Mouse (Mus musculus): ENCODE data around the gene Ntn5. TPM values are rescaled to one million over a fixed set of nuclear protein-coding genes. Genes with fewer than 3 reads are reported as not detected.

Ntn5 gene
- polyA plus RNA-seq, 1 experiment from 2014 or later, result 0.34 TPM

GRCm38 (mm10) chr7:45719180-45719579 lies 35.4 kb downstream of the Ntn5 start:
- Histone ChIP-seq H3K27me3 (replicated peaks; ENCODE audit: control insufficient read depth, insufficient read depth, low read length) (no peaks in the 10 kb centered on the region), H3K4me1 (ENCODE audit: control insufficient read depth, insufficient read depth, low read length) (peaks cover 43% of the 10 kb centered on the region), H3K9ac (ENCODE audit: low read depth, low read length) (peak overlapping the region; percentile 98), H3K27ac (ENCODE audit: low read length) (peak overlapping the region; percentile 88), H3K4me3 (ENCODE audit: low read length) (peak overlapping the region; percentile 85), H3K4me2 (ENCODE audit: low read depth, low read length) (peak overlapping the region; percentile 81), H3K36me3 (ENCODE audit: control insufficient read depth, insufficient read depth, low read length) (peaks cover 18% of the 10 kb centered on the region), H3K9me3 (ENCODE audit: control insufficient read depth, low read length) (no peaks in the 10 kb centered on the region)
- 65% methylated on average over 10 of the region's 10 CpGs for WGBS
- no peak for ATAC-seq

GRCm38 (mm10) chr7:45719738-45720412 lies 36.1 kb downstream of the Ntn5 start:
- Histone ChIP-seq H3K9me3 (ENCODE audit: control insufficient read depth, low read length) (no peaks in the 10 kb centered on the region), H3K36me3 (ENCODE audit: control insufficient read depth, insufficient read depth, low read length) (peaks cover 22% of the 10 kb centered on the region), H3K4me3 (ENCODE audit: low read length) (peak overlapping the region; percentile 85), H3K27ac (ENCODE audit: low read length) (peak overlapping the region; percentile 88), H3K9ac (ENCODE audit: low read depth, low read length) (peak overlapping the region; percentile 98), H3K4me1 (ENCODE audit: control insufficient read depth, insufficient read depth, low read length) (peaks cover 38% of the 10 kb centered on the region), H3K4me2 (ENCODE audit: low read depth, low read length) (peak overlapping the region; percentile 81), H3K27me3 (replicated peaks; ENCODE audit: control insufficient read depth, insufficient read depth, low read length) (no peaks in the 10 kb centered on the region)
- no peak for ATAC-seq
- WGBS, result 85% methylated on average over 15 of the region's 16 CpGs

GRCm38 (mm10) chr7:45720413-45721233 lies 36.8 kb downstream of the Ntn5 start, which contains the start of gene Fam83e:
Gene Fam83e, plus strand, starts transcription at chr7:45721212.
- no peaks in the 10 kb centered on the region for H3K9me3 ChIP-seq (ENCODE audit: control insufficient read depth, low read length)
- WGBS, result 68% methylated on average over 14 of the region's 14 CpGs
- peak within 1 kb of the TSS; percentile 81 for H3K4me2 ChIP-seq (ENCODE audit: low read depth, low read length)
- H3K27ac ChIP-seq (ENCODE audit: low read length), result peak within 1 kb of the TSS; percentile 88
- H3K27me3 ChIP-seq (replicated peaks; ENCODE audit: control insufficient read depth, insufficient read depth, low read length), result no peaks in the 10 kb centered on the region
- peaks cover 35% of the 10 kb centered on the region for H3K4me1 ChIP-seq (ENCODE audit: control insufficient read depth, insufficient read depth, low read length)
- peak within 1 kb of the TSS; percentile 98 for H3K9ac ChIP-seq (ENCODE audit: low read depth, low read length)
- peaks cover 27% of the 10 kb centered on the region for H3K36me3 ChIP-seq (ENCODE audit: control insufficient read depth, insufficient read depth, low read length)
- peak within 1 kb of the TSS; percentile 85 for H3K4me3 ChIP-seq (ENCODE audit: low read length)
- ATAC-seq, result peak; percentile 86

- WGBS, result 58% methylated on average over 7 of the region's 7 CpGs
- H3K9ac ChIP-seq (ENCODE audit: low read depth, low read length), result peak overlapping the region; percentile 49
- H3K4me1 ChIP-seq (ENCODE audit: control insufficient read depth, insufficient read depth, low read length), result peaks cover 29% of the 10 kb centered on the region
- no peaks in the 10 kb centered on the region for H3K9me3 ChIP-seq (ENCODE audit: control insufficient read depth, low read length)
- no peak for ATAC-seq
- peak overlapping the region; percentile 42 for H3K4me3 ChIP-seq (ENCODE audit: low read length)
- H3K27ac ChIP-seq (ENCODE audit: low read length), result peak overlapping the region; percentile 42
- no peaks in the 10 kb centered on the region for H3K27me3 ChIP-seq (replicated peaks; ENCODE audit: control insufficient read depth, insufficient read depth, low read length)
- peak overlapping the region; percentile 55 for H3K4me2 ChIP-seq (ENCODE audit: low read depth, low read length)
- peaks cover 27% of the 10 kb centered on the region for H3K36me3 ChIP-seq (ENCODE audit: control insufficient read depth, insufficient read depth, low read length)
Observed at GRCm38 (mm10) chr7:45721234-45721571, 37.4 kb downstream of the Ntn5 start.

- peaks cover 27% of the 10 kb centered on the region for H3K36me3 ChIP-seq (ENCODE audit: control insufficient read depth, insufficient read depth, low read length)
- no peaks in the 10 kb centered on the region for H3K9me3 ChIP-seq (ENCODE audit: control insufficient read depth, low read length)
- H3K4me1 ChIP-seq (ENCODE audit: control insufficient read depth, insufficient read depth, low read length), result peaks cover 29% of the 10 kb centered on the region
- no peaks in the 10 kb centered on the region for H3K27me3 ChIP-seq (replicated peaks; ENCODE audit: control insufficient read depth, insufficient read depth, low read length)
- peak overlapping the region; percentile 42 for H3K27ac ChIP-seq (ENCODE audit: low read length)
- H3K9ac ChIP-seq (ENCODE audit: low read depth, low read length), result peak overlapping the region; percentile 49
- WGBS, result 71% methylated on average over 13 of the region's 13 CpGs
- H3K4me2 ChIP-seq (ENCODE audit: low read depth, low read length), result peak overlapping the region; percentile 55
- no peak for ATAC-seq
- peak overlapping the region; percentile 42 for H3K4me3 ChIP-seq (ENCODE audit: low read length)
Observed at GRCm38 (mm10) chr7:45721642-45722347, 38.0 kb downstream of the Ntn5 start.

- Histone ChIP-seq H3K9me3 (ENCODE audit: control insufficient read depth, low read length) (no peaks in the 10 kb centered on the region), H3K4me1 (ENCODE audit: control insufficient read depth, insufficient read depth, low read length) (peaks cover 28% of the 10 kb centered on the region), H3K4me2 (ENCODE audit: low read depth, low read length) (peak overlapping the region; percentile 55), H3K4me3 (ENCODE audit: low read length) (peak overlapping the region; percentile 42), H3K27me3 (replicated peaks; ENCODE audit: control insufficient read depth, insufficient read depth, low read length) (no peaks in the 10 kb centered on the region), H3K9ac (ENCODE audit: low read depth, low read length) (peak overlapping the region; percentile 49), H3K36me3 (ENCODE audit: control insufficient read depth, insufficient read depth, low read length) (peaks cover 27% of the 10 kb centered on the region), H3K27ac (ENCODE audit: low read length) (peak overlapping the region; percentile 42; the same call in 1 of the 2 replicates)
- WGBS, result 75% methylated on average over 13 of the region's 13 CpGs
- no peak for ATAC-seq
Observed at GRCm38 (mm10) chr7:45722348-45722713, 38.5 kb downstream of the Ntn5 start.

- no peak overlapping the region for H3K4me2 ChIP-seq (ENCODE audit: low read depth, low read length)
Observed at GRCm38 (mm10) chr7:45723301-45723700, 39.5 kb downstream of the Ntn5 start.

GRCm38 (mm10) chr7:45723781-45724180 lies 40.0 kb downstream of the Ntn5 start:
- ATAC-seq, result no peak
- no peaks in the 10 kb centered on the region for H3K9me3 ChIP-seq (ENCODE audit: control insufficient read depth, low read length)
- H3K4me1 ChIP-seq (ENCODE audit: control insufficient read depth, insufficient read depth, low read length), result peaks cover 35% of the 10 kb centered on the region
- H3K4me2 ChIP-seq (ENCODE audit: low read depth, low read length), result no peak overlapping the region
- H3K9ac ChIP-seq (ENCODE audit: low read depth, low read length), result no peak overlapping the region
- peaks cover 27% of the 10 kb centered on the region for H3K36me3 ChIP-seq (ENCODE audit: control insufficient read depth, insufficient read depth, low read length)
- no peak overlapping the region for H3K27ac ChIP-seq (ENCODE audit: low read length)
- no peak overlapping the region for H3K4me3 ChIP-seq (ENCODE audit: low read length)
- WGBS, result 93% methylated on average over 14 of the region's 14 CpGs
- H3K27me3 ChIP-seq (replicated peaks; ENCODE audit: control insufficient read depth, insufficient read depth, low read length), result no peaks in the 10 kb centered on the region

More at GRCm38 (mm10) chr7:45723301-45723700, 39.5 kb downstream of the Ntn5 start:
- no peak for ATAC-seq
- Histone ChIP-seq H3K36me3 (ENCODE audit: control insufficient read depth, insufficient read depth, low read length) (peaks cover 27% of the 10 kb centered on the region), H3K27me3 (replicated peaks; ENCODE audit: control insufficient read depth, insufficient read depth, low read length) (no peaks in the 10 kb centered on the region), H3K9me3 (ENCODE audit: control insufficient read depth, low read length) (no peaks in the 10 kb centered on the region), H3K4me3 (ENCODE audit: low read length) (no peak overlapping the region), H3K27ac (ENCODE audit: low read length) (no peak overlapping the region), H3K9ac (ENCODE audit: low read depth, low read length) (no peak overlapping the region), H3K4me1 (ENCODE audit: control insufficient read depth, insufficient read depth, low read length) (peaks cover 34% of the 10 kb centered on the region)
- WGBS, result 73% methylated on average over 4 of the region's 4 CpGs

- Histone ChIP-seq H3K27me3 (replicated peaks; ENCODE audit: control insufficient read depth, insufficient read depth, low read length) (no peaks in the 10 kb centered on the region), H3K36me3 (ENCODE audit: control insufficient read depth, insufficient read depth, low read length) (peaks cover 20% of the 10 kb centered on the region), H3K4me3 (ENCODE audit: low read length) (no peak overlapping the region), H3K4me2 (ENCODE audit: low read depth, low read length) (no peak overlapping the region), H3K4me1 (ENCODE audit: control insufficient read depth, insufficient read depth, low read length) (peaks cover 30% of the 10 kb centered on the region), H3K9ac (ENCODE audit: low read depth, low read length) (0 out of 2 replicates have a peak overlapping the region, but pooled peaks have one; percentile 18), H3K27ac (ENCODE audit: low read length) (no peak overlapping the region), H3K9me3 (ENCODE audit: control insufficient read depth, low read length) (no peaks in the 10 kb centered on the region)
- no peak for ATAC-seq
- WGBS, result 87% methylated on average over 9 of the region's 9 CpGs
Observed at GRCm38 (mm10) chr7:45725151-45725550, 41.3 kb downstream of the Ntn5 start.
